Mouse (Mus musculus) granulocyte monocyte progenitor cell, adult 5-6 weeks (primary cell): ENCODE data around the gene Grm2. TPM values are rescaled to one million over a fixed set of nuclear protein-coding genes. Genes with fewer than 3 reads are reported as not detected.

Experiments
- ATAC-seq: replicated peaks from 2 replicates; pipeline ENCODE4 v1.8.0; 2016; ENCODE audit warnings: mild to moderate bottlenecking, moderate TSS enrichment, inconsistent platforms; ENCODE audit not compliant: poor library complexity, severe bottlenecking
- total RNA-seq, 2 experiments: library from RNA; stranded (forward) in 1 of 2; stranded (reverse) in 1 of 2; fragments of 200-712, 200-1000 nt in 1 of 2; fragments of >200 nt in 1 of 2; fragmentation: Nextera tagmentation in 1 of 2; gene quantifications; 2 replicates each; pipeline ENCODE4 v1.2.3; 2014 to 2017

The Grm2 gene
- not detected in 2 replicates for total RNA-seq (2014; fragmentation: Nextera tagmentation)
- not detected in 2 replicates for total RNA-seq (2017)

DNA sequence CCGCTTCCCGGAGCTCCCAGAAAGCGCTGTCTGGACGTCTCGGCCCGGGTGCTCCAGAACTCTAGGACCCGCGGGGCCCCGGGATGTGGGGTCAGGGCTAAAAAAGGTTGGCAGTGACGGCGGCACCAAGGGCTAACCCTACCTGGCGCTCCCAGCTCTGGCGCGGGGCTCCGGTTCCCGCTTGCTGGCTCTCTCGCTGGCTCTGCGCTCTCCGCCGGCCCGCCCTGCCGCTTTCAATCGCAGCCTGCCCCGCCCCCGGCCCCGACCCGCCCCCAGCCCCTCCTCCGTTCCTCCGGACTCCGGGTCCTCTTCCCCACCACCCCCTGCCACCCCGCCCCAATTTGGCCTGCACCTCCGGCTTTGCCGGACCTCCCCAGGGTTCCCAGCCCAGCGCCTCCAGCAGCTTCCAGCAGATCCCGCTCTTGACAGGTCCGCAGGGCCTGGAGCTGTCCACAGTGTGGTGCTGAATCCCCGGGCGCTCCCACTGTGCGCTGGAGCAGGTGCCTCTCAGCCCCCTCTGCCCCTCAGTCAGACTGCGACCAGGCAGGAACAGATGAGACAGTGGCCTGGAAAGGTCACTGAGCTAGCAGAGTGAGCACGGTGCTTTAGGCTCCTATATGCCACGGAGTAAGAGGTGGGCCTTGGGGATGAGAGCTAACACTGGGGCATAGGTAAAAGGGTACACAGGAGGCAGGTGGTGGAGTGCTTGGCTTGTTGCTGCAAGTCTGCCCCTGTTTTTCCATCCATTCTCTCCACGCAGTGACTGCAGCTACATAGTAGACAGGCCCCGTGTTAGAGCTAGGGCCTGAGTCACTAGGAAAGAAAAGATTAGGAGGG lies at the start of gene Grm2:
Gene Grm2 (minus strand): TSS at position 199 of the 837 bp plus-strand sequence.
- peak; percentile 85 for ATAC-seq

DNA sequence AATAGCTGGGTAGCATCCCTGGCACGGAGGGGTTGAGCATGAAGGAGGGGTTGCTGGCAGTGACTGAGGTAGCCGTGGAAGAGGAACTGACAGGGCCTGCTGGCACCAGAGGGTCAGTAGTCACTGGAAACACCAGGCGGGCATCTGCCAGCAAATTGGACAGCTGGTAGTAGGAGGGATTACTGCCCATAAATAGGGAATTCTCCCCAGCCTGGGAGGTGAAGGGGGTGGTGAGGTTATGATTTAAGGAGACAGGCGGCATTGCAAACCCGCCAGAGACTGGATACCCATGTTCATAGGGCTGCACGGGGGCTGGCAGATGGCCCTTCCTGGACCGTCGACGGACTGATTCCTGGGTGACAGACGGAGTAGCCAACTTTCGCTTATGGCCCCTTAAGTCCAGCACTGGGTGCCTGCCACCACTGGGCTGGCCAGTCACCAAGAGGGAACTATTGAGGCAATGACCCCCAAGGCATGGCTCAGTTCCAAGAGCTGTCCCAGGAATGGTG lies 37.1 kb upstream of the Grm2 start:
- no peak for ATAC-seq

DNA sequence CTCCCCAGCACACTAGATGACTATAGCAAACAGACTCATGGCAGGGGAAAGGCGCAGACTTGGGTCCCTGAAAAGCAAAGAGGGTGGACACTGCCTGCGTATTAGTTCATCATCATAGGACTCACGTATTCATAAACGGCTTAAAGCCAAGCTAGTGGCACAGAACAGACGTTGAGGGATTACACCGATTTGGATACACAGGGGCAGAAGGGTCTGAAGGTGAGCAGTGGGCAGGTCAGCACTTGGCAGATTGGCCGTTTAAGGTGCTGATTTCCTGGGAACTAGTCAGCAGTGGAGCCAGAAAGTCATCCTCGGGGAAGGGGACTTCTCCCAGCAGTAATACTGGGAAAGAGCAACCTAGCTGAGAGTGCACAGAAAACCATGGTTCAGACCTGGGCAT lies 33.0 kb upstream of the Grm2 start:
- no peak for ATAC-seq

DNA sequence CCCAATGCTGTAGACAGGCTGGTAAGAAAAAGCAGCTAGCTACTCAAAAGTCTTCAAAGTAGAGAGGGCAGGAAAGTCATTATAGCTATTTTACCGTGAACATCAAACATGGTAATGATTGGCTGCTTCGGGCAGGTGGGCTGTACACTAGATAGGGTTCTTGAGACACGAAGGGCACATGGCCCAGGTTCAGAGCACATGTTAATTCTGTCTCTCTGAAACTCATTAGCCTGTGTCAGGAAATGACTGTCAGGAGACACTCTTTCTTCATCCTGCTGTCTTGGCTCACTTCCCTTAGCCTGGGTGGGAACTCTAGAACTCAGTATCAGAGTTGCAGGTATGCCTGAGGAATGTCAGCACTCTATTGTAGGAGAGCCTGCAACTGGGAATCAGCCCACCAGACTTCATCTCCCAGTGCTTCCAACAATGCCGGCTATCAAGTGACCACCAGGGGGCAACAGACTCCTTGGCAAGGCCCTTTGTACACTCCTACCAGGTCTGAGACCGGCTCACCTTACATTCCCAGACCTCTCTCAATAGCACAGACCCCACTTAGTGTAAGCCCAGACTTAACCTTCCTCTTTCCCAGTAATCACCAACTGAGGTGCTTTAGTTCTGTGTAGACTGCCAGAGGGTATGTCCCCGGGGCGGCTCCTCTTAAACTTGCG lies 31.2 kb upstream of the Grm2 start:
- ATAC-seq: peak; percentile 39

DNA sequence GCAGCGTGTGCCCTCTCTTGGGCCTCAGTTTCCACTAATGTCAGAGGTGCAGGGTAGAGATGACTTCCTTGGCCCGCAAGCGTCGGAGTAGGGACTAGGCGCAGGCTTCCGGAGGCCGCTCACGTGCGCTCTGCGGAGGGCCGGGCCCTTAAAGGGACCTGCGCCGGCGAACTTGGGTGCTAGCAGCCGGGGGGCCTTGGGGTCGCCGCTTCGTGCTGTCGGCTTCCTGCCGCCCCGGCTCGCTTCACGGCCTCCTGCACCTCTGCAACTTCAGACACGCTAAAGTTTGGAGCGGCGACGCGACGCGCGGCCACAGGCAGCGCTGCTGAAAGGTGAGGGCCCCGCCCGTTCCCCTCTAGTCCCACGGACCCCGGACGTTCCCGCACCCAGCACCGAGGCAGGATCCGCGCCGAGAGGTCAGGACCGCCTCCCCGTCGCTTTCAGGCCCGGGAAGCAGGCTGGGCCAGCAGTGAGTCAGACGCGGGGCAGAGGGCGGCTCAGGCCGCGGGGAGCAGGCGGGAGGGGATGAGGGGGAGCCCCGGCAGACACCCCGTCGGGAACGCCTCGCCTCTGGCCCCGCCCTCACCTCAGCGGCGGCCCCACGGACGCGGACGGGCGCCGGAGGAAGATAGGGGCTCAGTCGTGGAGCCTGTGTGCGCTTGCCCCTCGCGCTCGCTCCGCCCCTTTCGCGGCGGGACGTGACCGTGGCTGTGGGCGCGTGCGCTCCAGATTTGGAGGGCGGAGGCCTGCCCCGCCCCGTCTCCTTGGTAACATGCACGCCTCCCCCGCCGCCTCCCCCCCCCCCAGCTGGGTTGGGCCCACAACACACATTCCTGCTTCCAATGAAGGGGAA lies 29.6 kb upstream of the Grm2 start, which contains the start of gene Tex264:
Gene Tex264 (minus strand): TSS at position 679 of the 853 bp plus-strand sequence.
- peak; percentile 78 for ATAC-seq

DNA sequence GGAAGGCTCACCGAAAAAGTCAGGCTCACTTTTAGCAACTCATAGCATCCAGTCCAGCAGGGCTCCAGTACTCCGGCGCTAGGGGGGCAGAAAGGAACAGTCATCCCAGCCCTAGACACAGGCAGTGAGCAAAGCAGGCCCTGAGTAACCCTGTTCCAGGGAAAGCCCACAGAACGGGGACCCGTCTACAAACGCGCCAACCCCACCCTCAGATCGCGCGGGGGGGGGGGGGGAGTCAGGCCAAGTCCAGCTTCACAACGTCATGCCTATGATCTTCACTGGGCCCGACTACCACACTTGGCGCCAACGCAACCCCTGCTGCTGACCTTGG lies 29.0 kb upstream of the Grm2 start:
- peak; percentile 18 for ATAC-seq

DNA sequence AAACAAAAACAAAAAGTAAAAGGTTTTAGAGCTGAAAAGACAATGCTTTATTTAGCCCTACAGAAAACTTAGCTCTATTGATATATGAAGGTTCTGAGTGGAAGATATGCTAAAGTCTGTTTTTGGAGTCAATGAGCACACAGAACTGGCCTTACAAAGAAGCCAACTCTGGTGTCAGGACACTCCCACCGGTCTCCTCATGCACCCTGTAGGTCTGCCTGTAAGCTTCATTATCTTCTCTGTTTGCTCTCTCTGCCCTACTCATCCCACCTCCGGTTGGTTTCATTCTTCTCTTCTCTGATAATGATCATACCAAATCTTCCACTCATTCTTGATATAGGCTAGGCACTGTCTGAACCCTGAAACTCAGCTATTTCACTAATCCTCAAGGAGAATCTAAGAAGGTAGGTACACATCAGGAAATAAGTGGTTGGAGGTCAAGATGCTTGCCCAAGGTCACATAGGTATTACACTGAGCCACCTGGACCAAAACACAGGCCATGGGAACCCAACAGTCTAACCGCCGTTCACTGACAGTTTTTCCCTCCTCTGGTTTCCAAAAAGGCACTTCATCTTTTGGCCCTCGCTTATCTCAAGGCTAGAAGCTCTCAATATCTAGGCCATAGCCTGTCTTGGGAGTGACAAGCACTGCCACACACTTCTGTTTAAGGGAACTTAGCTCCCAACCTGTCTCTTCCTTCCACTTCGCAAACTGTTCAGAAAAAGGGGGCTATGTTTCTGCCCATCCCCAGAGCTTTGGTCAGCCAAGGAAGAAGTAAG lies 28.4 kb upstream of the Grm2 start:
- no peak for ATAC-seq

DNA sequence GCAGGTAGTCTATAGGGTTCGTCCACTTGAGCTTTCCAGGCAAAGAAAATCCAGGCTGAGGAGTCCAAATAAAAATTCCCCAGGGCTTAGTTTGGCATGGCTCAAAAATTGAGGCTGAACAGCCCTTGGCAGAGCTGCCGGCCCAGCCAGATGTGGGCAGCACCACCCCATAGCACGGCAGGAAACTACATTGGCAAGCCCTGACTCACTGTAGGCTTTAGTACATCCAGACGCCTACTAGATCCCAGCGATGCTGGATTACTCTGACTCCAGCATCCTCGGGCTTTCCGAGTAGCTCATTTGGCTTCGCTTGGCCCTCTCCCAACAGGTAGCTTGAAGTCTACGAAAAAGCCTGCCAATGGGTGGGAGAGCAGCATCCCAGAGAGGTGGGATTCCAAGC lies 25.1 kb upstream of the Grm2 start:
- no peak for ATAC-seq

DNA sequence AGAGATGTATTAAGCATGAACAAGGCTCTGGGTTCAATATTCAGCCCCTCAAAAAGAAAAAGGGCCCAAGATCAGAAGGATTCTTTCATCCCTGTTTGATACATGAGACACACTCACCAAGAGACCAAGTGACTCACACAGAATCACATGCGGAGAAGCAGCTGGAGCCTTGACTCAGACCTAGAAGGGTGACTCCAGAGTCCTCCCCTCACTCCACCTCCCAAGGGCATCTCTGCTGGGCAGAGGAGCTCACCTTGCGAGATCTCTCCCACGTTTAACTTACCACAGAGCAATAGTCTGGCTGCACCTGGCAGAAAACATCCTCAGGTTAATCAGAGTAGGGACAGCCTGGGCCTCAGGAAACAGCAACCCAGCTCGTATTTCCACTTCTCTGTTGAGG lies 22.4 kb upstream of the Grm2 start:
- ATAC-seq: no peak

DNA sequence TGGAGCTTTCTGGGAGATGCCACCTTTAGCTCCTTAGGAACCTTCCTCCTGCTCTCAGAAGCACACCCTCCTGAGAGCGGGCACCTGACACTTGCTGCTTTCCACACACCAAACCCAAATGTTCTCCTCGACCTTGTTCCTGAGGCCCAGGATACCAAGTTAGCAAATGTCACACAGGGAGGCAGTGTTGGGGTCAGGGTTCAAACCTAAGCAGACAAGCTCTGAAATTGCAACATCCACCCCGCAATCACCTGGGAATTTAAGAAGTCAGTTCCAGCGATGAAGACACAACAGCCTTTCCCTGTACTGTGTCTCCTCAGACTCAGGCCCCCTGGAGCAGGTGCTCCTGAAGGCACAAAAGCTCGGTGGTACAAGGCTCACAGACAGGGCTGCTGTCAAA lies 21.8 kb upstream of the Grm2 start:
- ATAC-seq: no peak

DNA sequence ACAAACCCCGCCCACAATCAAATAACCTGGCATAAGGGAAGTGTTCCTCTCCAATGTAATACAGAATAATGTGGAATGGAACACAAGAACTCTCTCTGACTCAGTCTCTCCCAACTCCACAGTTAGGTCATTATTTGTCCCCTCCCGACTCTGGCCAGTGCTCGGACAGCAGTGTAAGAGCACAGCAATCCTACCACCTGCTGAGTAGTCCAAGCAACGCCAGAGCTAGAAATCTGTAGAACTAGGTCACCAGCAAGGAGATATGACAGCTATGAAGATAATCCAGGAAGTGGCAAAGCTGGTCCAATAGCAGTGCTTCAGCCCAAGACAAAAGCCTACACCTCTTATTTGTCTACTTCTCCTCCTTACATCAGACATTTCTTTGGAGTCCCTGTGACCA lies 20.7 kb upstream of the Grm2 start:
- ATAC-seq: no peak

DNA sequence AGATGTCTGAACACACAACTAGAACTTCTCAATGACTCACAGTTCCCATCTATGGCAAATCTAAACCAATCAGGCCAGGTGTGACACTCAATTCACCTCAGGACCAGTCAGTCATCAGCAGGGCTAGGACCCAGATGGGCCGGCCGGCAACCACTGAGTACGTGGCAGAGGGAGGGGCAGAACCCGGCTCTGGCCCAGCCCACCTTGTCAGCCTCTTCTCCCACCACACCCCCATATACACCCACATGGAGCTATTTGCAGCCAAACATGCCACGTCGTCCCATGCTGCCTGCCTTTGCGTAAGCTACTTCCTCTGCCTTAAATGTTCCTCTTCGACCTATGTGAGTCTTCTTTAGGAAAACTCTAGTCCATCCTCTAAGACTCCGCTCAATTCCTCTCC lies 20.1 kb upstream of the Grm2 start:
- no peak for ATAC-seq

DNA sequence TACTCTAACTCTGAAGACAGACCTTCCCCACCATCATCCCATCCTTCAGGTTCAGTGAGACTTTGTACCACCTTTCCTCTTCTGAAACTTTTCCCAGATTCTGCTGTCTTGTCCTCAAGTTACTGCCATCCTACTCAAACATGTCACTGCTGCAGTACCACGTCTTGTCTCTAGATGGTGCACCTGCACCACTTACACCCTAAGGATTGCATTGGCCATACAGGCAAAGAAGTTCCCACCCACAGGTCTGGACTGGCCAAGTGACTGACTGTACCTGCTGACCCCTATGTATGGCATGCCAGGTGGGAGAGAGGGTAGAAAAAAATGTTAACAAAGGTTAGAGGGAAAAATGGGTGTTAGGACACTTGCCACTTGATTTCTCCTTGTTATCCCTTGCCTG lies 19.6 kb upstream of the Grm2 start:
- peak; percentile 93 for ATAC-seq

DNA sequence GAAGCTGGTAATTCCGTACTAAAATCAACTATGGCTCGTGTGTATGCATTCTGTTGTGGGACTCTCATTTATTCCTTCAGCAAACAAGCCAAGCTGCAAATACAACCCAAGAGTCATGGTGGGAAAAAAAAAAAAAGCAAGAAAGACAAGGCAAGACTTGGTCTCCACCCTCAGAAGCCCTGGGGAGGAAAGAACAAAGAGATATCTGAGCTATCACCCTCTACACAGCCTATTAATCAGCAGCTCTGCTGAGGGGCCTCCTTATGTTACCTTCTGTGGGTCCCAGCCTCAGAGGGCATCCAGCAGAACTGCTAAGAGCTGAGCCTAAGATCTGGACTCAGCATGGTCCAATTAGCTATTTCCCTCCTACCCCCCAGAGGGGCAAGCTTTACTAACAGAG lies 18.0 kb upstream of the Grm2 start:
- ATAC-seq: no peak

DNA sequence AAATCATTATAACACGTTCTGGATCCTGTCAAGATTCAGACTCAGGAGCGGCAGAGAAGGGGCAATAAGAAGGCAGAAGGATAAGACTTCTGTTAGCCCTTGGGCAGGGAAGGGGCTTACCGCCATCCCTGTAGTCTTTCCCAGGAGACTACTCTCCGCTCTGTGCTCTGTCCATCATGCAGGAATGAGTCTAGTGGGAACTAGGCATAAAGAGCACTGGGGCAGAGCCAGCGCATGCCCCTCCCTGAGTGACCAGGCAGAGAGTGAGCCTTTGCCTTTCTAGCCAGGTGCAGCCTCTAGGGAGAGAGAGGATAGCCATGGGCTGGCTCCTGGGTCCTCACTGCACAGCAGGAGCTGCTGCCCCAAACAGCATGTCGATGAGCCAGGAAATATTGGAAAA lies 9.0 kb upstream of the Grm2 start:
- ATAC-seq: no peak

DNA sequence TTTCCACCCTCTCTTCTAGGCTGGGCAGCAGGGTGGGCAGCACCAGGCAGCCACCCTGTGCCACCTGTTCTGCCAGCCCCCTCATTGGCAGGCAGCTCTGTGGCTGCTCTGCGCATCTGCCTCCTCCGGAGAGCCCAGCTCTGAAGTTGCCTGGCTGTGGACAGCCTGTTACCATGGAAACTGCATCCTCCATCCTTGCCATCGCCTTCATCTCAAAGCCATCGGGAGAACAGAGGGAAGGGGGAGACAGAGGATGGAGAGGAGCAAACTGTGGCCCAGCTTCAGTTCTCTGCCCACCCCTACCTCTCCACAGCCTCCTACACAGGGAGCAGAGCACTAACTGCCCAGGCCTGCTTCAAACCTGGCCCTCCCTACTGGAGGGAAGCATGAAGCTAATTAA lies 8.6 kb upstream of the Grm2 start:
- no peak for ATAC-seq

DNA sequence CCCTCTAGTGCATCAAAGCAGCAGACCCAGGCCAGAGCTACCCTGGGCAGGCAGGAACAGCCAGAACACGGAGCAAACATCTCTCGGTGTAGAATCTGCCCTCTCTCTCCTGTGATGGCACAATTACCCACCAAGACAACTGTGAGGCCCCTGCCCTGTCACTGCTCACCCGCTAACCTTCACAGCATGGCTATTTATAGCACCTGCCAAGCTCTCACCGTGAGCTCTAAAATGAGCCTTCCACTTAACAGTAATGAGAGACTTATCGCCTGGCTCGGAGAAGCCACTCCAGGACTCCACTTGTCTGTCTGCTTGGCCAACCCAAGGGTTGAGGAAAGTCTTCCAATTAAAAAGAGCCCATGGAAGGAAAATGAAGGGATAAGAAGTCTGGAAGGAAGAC lies 7.3 kb upstream of the Grm2 start:
- no peak for ATAC-seq

DNA sequence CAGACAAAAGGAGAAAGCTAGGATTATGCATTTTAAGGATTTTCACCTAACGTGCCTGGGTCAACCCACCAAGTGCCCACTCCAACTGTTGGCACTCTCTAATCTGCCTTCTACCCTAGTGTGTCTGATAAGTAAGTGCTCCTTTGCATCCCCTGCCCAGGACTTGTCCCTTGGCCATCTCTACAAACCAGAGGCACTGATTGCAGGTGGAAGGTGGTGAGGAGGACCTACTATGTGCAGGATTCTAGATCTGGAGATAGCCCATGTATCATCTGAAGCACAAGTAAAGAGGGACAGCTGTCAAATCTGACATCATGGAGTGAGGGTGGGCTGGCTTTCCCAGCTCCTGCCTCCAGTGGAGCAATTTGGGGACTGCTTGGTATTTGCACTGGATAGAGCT lies 4.1 kb upstream of the Grm2 start:
- no peak for ATAC-seq

DNA sequence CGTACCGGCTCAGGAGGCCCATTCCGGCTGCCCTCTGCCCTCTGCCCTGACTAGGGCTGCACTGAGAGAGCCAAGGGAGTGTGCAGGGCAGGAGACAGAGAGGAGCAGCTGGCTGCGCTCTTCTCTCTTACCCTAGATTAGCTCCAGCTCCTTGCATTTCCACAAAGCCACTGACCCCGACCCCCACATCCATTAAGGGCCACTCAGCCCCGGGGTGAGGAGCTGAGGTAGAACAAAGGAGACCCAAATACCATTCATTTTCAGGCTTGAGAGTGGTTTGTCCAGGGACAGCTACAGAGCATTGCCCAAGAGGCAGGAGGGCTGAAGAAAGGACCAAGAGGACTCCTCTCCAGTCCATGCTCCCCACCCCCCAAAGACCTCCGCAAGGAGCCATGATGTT lies 3.6 kb upstream of the Grm2 start:
- ATAC-seq: no peak

DNA sequence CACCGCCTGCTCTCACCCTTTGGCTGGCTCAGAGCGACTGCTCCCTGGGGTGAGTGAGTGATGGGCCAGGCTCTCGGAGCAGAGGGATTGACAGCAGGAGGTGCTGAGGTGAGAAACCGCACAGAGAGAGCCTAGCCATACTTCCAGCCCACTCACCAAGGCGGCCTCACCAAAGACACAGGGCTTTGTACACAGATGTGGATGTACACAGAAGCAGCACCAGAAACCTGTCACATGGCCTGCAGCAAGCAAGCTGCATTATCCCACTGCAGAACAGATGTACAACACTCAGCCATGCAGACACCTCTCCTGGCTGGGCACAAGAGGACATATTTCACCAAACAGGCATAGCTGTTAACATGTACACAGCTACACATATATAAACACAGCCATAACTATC lies 1.7 kb upstream of the Grm2 start:
- no peak for ATAC-seq
